ENCODE assay signal across 11 mouse cellular contexts in genomic region chr16:43698735-43699649, GRCm38 (mm10). TPM values are rescaled to one million over a fixed set of nuclear protein-coding genes. Genes with fewer than 3 reads are reported as not detected.
DNase-seq lines count a peak whose midpoint lies in the region.
"Had no signal": no experiment of that assay in that cellular context is flagged by ENCODE, and none has a peak within 500 bp of the region (broad histone marks: within the 10 kb centered on the region; RNA-seq: fewer than 3 reads in every experiment).

No protein-coding gene starts in this region.

- DNase-seq in left cerebral cortex, adult 18-20 months (ENCODE audit: low spot score in 2 of 2): peak; percentile 20 to 26
- DNase-seq in left cerebral cortex, adult 11 months (ENCODE audit: low spot score): no peak
- peak; percentile 53 for DNase-seq in brain, adult 2 months (ENCODE audit: low read depth, low spot score)
- DNase-seq in lung, postnatal 25 days (ENCODE audit: low spot score): peak; percentile 44
- DNase-seq in thymus, postnatal 0 days (ENCODE audit: low spot score): peak; percentile 82
- no peak for DNase-seq in urinary bladder, postnatal 25 days (ENCODE audit: low spot score)
- DNase-seq in cerebellum, adult 18-20 months: no peak
- DNase-seq in cerebellum, adult 9-11 months: no peak

RNA-seq across cellular contexts. Expression of gene Tigit, which starts 35.0 kb away (rescaled TPM):
- not detected for total RNA-seq in left cerebral cortex, adult 18-20 months (2021)
- 1.0 and 1.1 TPM in 2 replicates for polyA plus RNA-seq in thymus, postnatal 0 days (2015; fragmentation: Nextera tagmentation; extraction: Ambion mirVana)
- total RNA-seq: left cerebral cortex, postnatal 36 days had no signal
- polyA plus RNA-seq: hindbrain, embryonic 16.5 days; testis, adult 2 months had no signal

RNA-seq across cellular contexts. Expression of gene Drd3, which starts 54.8 kb away (rescaled TPM):
- total RNA-seq in left cerebral cortex, adult 18-20 months (2021): under 1 TPM; 0.49 to 0.84 TPM
- not detected in 2 replicates for polyA plus RNA-seq in thymus, postnatal 0 days (2015; fragmentation: Nextera tagmentation; extraction: Ambion mirVana)
- polyA plus RNA-seq: hindbrain, embryonic 16.5 days; testis, adult 2 months had no signal

Comparison
In these comparisons a context has a peak if more than half of its experiments do, and no peak if none do; other contexts are left out.
1. DNase-seq: peak in left cerebral cortex, adult 18-20 months (2 of 2), brain, adult 2 months (single experiment), lung, postnatal 25 days (single experiment) and thymus, postnatal 0 days (single experiment); none in left cerebral cortex, adult 11 months (single experiment), urinary bladder, postnatal 25 days (single experiment), cerebellum, adult 18-20 months (0 of 2) and cerebellum, adult 9-11 months (single experiment).